Mouse (Mus musculus) G1E (cell line): ENCODE data around the gene Prrx1. TPM values are rescaled to one million over a fixed set of nuclear protein-coding genes. Genes with fewer than 3 reads are reported as not detected.

Experiments used
- ATAC-seq: 2 replicates; pipeline ENCODE4 v1.8.0; 2016; ENCODE audit warnings: mild to moderate bottlenecking; ENCODE audit not compliant: insufficient number of reproducible peaks, poor library complexity, low FRiP score, severe bottlenecking; ENCODE audit errors: extremely low read depth
- DNase-seq: peaks from one replicate; pipeline ENCODE4 v3.0.0; 2012; ENCODE audit warnings: low spot score
- H3K27me3 ChIP-seq: 2 replicates; pipeline ENCODE4 v1.6.1; 2012; ENCODE audit warnings: mild to moderate bottlenecking, low read length, inconsistent platforms; ENCODE audit not compliant: insufficient read depth
- H3K36me3 ChIP-seq: replicated peaks from 2 replicates; pipeline ENCODE3; 2012; ENCODE audit warnings: mild to moderate bottlenecking, inconsistent platforms
- H3K4me1 ChIP-seq: 2 replicates; pipeline ENCODE4 v1.6.1; 2012; ENCODE audit warnings: low read depth, low read length, inconsistent platforms, mixed read lengths; ENCODE audit not compliant: insufficient read depth
- H3K4me3 ChIP-seq: 2 replicates; pipeline ENCODE4 v1.5.1; 2012; ENCODE audit warnings: low read depth, mild to moderate bottlenecking, inconsistent platforms, low read length, moderate library complexity, mixed read lengths
- H3K9me3 ChIP-seq: replicated peaks from 2 replicates; pipeline ENCODE4 v1.6.1; 2012; ENCODE audit warnings: inconsistent platforms
- CTCF ChIP-seq: IDR thresholded peaks from 2 replicates; pipeline ENCODE4 v1.5.1; 2012; ENCODE audit warnings: low read depth, low read length, inconsistent platforms, mixed read lengths
- GATA1 ChIP-seq: IDR thresholded peaks from 2 replicates; pipeline ENCODE4 v1.6.1; 2012; ENCODE audit warnings: borderline replicate concordance, low read length, inconsistent platforms, mixed read lengths
- GATA2 ChIP-seq: IDR thresholded peaks from 2 replicates; pipeline ENCODE4 v1.6.1; 2012; ENCODE audit warnings: low read depth, low read length, inconsistent platforms, borderline replicate concordance
- POLR2AphosphoS5 ChIP-seq: IDR thresholded peaks from 2 replicates; pipeline ENCODE4 v1.6.1; 2012; ENCODE audit warnings: low read depth, low read length, inconsistent platforms; ENCODE audit not compliant: insufficient replicate concordance
- TAL1 ChIP-seq: conservative IDR thresholded peaks from 2 replicates; pipeline ENCODE4 v1.6.1; 2012; ENCODE audit warnings: low read depth, low read length, inconsistent platforms, mixed read lengths
- polyA plus RNA-seq: library from polyadenylated mRNA; stranded (reverse); fragments of >175 nt; gene quantifications from 2 replicates; pipeline ENCODE4 v1.2.3, GENCODE M21; 2012
- total RNA-seq, 2 experiments: library from RNA; stranded (forward) in 1 of 2; stranded (reverse) in 1 of 2; fragments of 200-1000 nt in 1 of 2; fragments of >200 nt in 1 of 2; fragmentation: Nextera tagmentation in 1 of 2; gene quantifications; 2 replicates each; pipeline ENCODE4 v1.2.3; 2014 to 2017

Prrx1 gene
- total and polyA plus RNA-seq, 3 experiments = 0.05 TPM; not detected in 2

GRCm38 (mm10) chr1:163280842-163281122 lies 32.7 kb downstream of the Prrx1 start:
- TF ChIP-seq CTCF (no peak), TAL1 (no peak), POLR2AphosphoS5 (no peak), GATA2 (no peak), GATA1 (no peak)
- DNase-seq (no peak), ATAC-seq (no peak)
- H3K9me3 ChIP-seq = no peaks in the 10 kb centered on the region
- H3K36me3 ChIP-seq = no peaks in the 10 kb centered on the region
- H3K4me1 ChIP-seq = no peaks in the 10 kb centered on the region
- H3K4me3 ChIP-seq = no peak overlapping the region
- no peaks in the 10 kb centered on the region for H3K27me3 ChIP-seq

DNA sequence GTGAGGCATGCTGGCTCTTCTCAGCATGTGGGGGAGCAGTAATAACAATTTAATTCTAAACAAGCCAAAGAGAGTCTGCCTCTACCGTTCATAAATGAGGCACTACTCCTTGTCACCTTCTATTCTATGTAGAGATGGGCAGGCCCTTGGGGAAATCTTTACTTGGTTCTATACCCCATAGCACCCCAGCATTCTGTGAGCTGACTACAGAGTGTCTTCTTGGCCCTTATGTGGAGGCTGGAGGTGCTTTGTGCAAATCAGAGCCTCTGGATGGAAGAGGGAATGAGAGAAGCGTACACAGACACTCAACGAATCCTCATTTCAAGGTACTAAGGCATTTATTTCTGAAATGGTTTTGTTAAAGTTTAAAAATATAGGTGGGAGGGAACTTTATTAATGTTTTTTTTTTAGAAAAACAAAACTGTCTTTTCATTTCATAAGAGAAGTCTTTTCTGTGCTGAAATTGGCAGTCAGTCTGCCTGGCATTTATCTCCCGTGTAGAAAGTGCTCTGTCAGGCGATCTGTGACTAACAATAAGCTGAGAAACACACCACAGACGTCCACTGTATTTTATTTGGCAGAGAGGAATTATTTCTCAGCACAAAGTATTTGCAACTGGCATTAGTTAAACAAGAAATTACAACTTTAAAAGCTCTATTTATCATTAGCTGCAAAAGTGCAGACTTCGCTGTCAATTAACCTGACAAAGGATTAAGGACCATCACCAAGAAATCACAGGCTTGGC lies 33.2 kb downstream of the Prrx1 start:
- no peak for TF ChIP-seq GATA2
- no peak for TF ChIP-seq POLR2AphosphoS5
- no peak for TF ChIP-seq CTCF
- TF ChIP-seq GATA1 = no peak
- no peak for TF ChIP-seq TAL1
- Histone ChIP-seq H3K9me3 (no peaks in the 10 kb centered on the region), H3K36me3 (no peaks in the 10 kb centered on the region)

DNA sequence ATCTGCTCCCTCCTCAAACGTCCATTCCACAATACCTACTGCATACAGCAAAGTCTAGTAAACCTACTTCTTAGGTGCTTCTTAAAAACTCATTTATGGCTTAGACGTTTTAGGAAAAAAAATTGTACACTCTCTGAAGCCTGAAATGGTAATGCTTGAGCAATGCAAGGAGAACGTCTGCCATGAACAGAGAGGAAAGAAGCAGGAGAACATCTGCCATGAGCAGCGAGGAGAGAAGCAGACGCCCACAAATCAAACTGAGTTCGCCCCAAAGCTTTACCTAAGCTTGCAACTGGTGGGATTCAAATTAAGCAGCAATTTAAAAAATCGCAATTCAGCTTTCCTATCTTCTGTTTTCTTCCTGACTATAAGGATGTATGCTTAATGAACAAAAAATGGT lies 36.4 kb downstream of the Prrx1 start:
- TF ChIP-seq CTCF (no peak), GATA1 (no peak)
- Histone ChIP-seq H3K4me3 (no peak overlapping the region), H3K4me1 (no peaks in the 10 kb centered on the region), H3K9me3 (no peaks in the 10 kb centered on the region), H3K36me3 (no peaks in the 10 kb centered on the region), H3K27me3 (no peaks in the 10 kb centered on the region)
- no peak for ATAC-seq
- no peak for DNase-seq

More for the DNA sequence above, 33.2 kb downstream of the Prrx1 start:
- ATAC-seq (no peak), DNase-seq (no peak)
- no peaks in the 10 kb centered on the region for H3K4me1 ChIP-seq
- no peak overlapping the region for H3K4me3 ChIP-seq
- no peaks in the 10 kb centered on the region for H3K27me3 ChIP-seq

- no peaks in the 10 kb centered on the region for H3K36me3 ChIP-seq
Observed at GRCm38 (mm10) chr1:163274919-163275318, 38.6 kb downstream of the Prrx1 start.

GRCm38 (mm10) chr1:163273132-163273531 lies 40.4 kb downstream of the Prrx1 start:
- DNase-seq (no peak), ATAC-seq (no peak)
- H3K9me3 ChIP-seq = no peaks in the 10 kb centered on the region
- H3K36me3 ChIP-seq = no peaks in the 10 kb centered on the region
- no peaks in the 10 kb centered on the region for H3K4me1 ChIP-seq
- H3K4me3 ChIP-seq = no peak overlapping the region
- TF ChIP-seq GATA2 (no peak), GATA1 (no peak), TAL1 (no peak), POLR2AphosphoS5 (no peak), CTCF (no peak)
- H3K27me3 ChIP-seq = no peaks in the 10 kb centered on the region

More at GRCm38 (mm10) chr1:163274919-163275318, 38.6 kb downstream of the Prrx1 start:
- Histone ChIP-seq H3K4me1 (no peaks in the 10 kb centered on the region), H3K9me3 (no peaks in the 10 kb centered on the region), H3K27me3 (no peaks in the 10 kb centered on the region), H3K4me3 (no peak overlapping the region)
- DNase-seq = no peak
- TF ChIP-seq POLR2AphosphoS5 (no peak), GATA2 (no peak), TAL1 (no peak)
- ATAC-seq = no peak

GRCm38 (mm10) chr1:163266853-163267538 lies 46.5 kb downstream of the Prrx1 start:
- H3K36me3 ChIP-seq = no peaks in the 10 kb centered on the region
- ATAC-seq (no peak), DNase-seq (no peak)
- TF ChIP-seq GATA1 (no peak), TAL1 (no peak), GATA2 (no peak), CTCF (no peak), POLR2AphosphoS5 (no peak)
- no peak overlapping the region for H3K4me3 ChIP-seq
- no peaks in the 10 kb centered on the region for H3K4me1 ChIP-seq
- no peaks in the 10 kb centered on the region for H3K27me3 ChIP-seq
- no peaks in the 10 kb centered on the region for H3K9me3 ChIP-seq
